In genomic region chr4:156070716-156071115, GRCm38 (mm10) we compare ENCODE assay signal across 13 mouse cellular contexts. TPM values are rescaled to one million over a fixed set of nuclear protein-coding genes. Genes with fewer than 3 reads are reported as not detected.
DNase-seq lines count a peak whose midpoint lies in the region; ATAC-seq and TF ChIP-seq lines count a peak whose summit lies in the region.
"Had no signal": no experiment of that assay in that cellular context is flagged by ENCODE, and none has a peak within 500 bp of the region (broad histone marks: within the 10 kb centered on the region; RNA-seq: fewer than 3 reads in every experiment).

No protein-coding gene starts in this region.

- no peak overlapping the region for H3K27ac ChIP-seq in kidney, embryonic 15.5 days
- H3K27ac ChIP-seq in thymus, adult 2 months (ENCODE audit: control insufficient read depth, insufficient read depth, low read length): peak overlapping the region; percentile 100
- peak overlapping the region; percentile 74 for H3K27ac ChIP-seq in embryonic facial prominence, embryonic 13.5 days
- peak overlapping the region; percentile 11; the same call in 1 of the 2 replicates for H3K27ac ChIP-seq in limb, embryonic 13.5 days
- H3K27ac ChIP-seq: liver, embryonic 15.5 days had no signal

- H3K9me3 ChIP-seq in kidney, embryonic 15.5 days (replicated peaks): no peaks in the 10 kb centered on the region
- H3K9me3 ChIP-seq in embryonic facial prominence, embryonic 13.5 days: no peaks in the 10 kb centered on the region
- H3K9me3 ChIP-seq in limb, embryonic 13.5 days: no peaks in the 10 kb centered on the region
- H3K9me3 ChIP-seq: liver, embryonic 15.5 days had no signal

- no peaks in the 10 kb centered on the region for H3K36me3 ChIP-seq in kidney, embryonic 15.5 days
- no peaks in the 10 kb centered on the region for H3K36me3 ChIP-seq in thymus, adult 2 months (ENCODE audit: control insufficient read depth, insufficient read depth, low read length)
- H3K36me3 ChIP-seq in embryonic facial prominence, embryonic 13.5 days: no peaks in the 10 kb centered on the region
- no peaks in the 10 kb centered on the region for H3K36me3 ChIP-seq in limb, embryonic 13.5 days
- H3K36me3 ChIP-seq: liver, embryonic 15.5 days had no signal

- 0 out of 2 replicates have a peak, but pooled peaks have one; percentile 25 for ATAC-seq in kidney, embryonic 15.5 days (replicated peaks; ENCODE audit: low FRiP score)
- peak; percentile 39; the same call in 1 of the 2 replicates for ATAC-seq in embryonic facial prominence, embryonic 13.5 days (ENCODE audit: insufficient number of reproducible peaks, insufficient read depth, low FRiP score, low TSS enrichment, low read depth)
- no peak for ATAC-seq in limb, embryonic 13.5 days (ENCODE audit: low FRiP score, low read depth)

- 59% methylated on average over 2 of the region's 2 CpGs for WGBS in kidney, embryonic 15.5 days
- 40% methylated on average over 2 of the region's 2 CpGs for WGBS in thymus, adult 2 months
- WGBS in embryonic facial prominence, embryonic 13.5 days: 31% methylated on average over 2 of the region's 2 CpGs
- 47% methylated on average over 2 of the region's 2 CpGs for WGBS in limb, embryonic 13.5 days

- no peak overlapping the region for H3K9ac ChIP-seq in kidney, embryonic 15.5 days
- H3K9ac ChIP-seq in embryonic facial prominence, embryonic 13.5 days: no peak overlapping the region
- peak overlapping the region; percentile 45; the same call in 1 of the 2 replicates for H3K9ac ChIP-seq in limb, embryonic 13.5 days
- H3K9ac ChIP-seq: liver, embryonic 15.5 days had no signal

- DNase-seq in kidney, adult 18-20 months: no peak
- no peak for DNase-seq in thymus, adult 2 months
- DNase-seq in thymus, postnatal 10 days (ENCODE audit: low spot score in 2 of 2): no peak
- DNase-seq in right cerebral cortex, postnatal 4 days: no peak
- no peak for DNase-seq in frontal cortex, postnatal 25 days (ENCODE audit: low spot score in 2 of 2)
- DNase-seq: adrenal gland, adult 8-10 months; cerebellum, adult 18-20 months; kidney, adult 2 months had no signal

- H3K4me3 ChIP-seq in kidney, embryonic 15.5 days (replicated peaks): no peak overlapping the region
- H3K4me3 ChIP-seq in thymus, adult 2 months (ENCODE audit: control insufficient read depth, insufficient read depth, low read length): no peak overlapping the region
- H3K4me3 ChIP-seq in embryonic facial prominence, embryonic 13.5 days: no peak overlapping the region
- no peak overlapping the region for H3K4me3 ChIP-seq in limb, embryonic 13.5 days
- H3K4me3 ChIP-seq: liver, embryonic 15.5 days; myocyte had no signal

- TF ChIP-seq CTCF in thymus, adult 2 months (IDR thresholded peaks at IDR 0.05; ENCODE audit: borderline replicate concordance, control insufficient read depth, extremely low read depth, insufficient read depth, low read length, poor library complexity): no peak

- peaks cover 23% of the 10 kb centered on the region for H3K4me1 ChIP-seq in kidney, embryonic 15.5 days
- H3K4me1 ChIP-seq in thymus, adult 2 months (replicated peaks; ENCODE audit: control insufficient read depth, insufficient read depth, low read length): peaks cover 43% of the 10 kb centered on the region
- H3K4me1 ChIP-seq in embryonic facial prominence, embryonic 13.5 days: peaks cover 14% of the 10 kb centered on the region
- H3K4me1 ChIP-seq in limb, embryonic 13.5 days: peaks cover 21% of the 10 kb centered on the region
- H3K4me1 ChIP-seq: liver, embryonic 15.5 days had no signal

- H3K4me2 ChIP-seq in kidney, embryonic 15.5 days: no peak overlapping the region
- no peak overlapping the region for H3K4me2 ChIP-seq in embryonic facial prominence, embryonic 13.5 days
- H3K4me2 ChIP-seq in limb, embryonic 13.5 days (replicated peaks): no peak overlapping the region
- H3K4me2 ChIP-seq: liver, embryonic 15.5 days had no signal

- TF ChIP-seq POLR2A in thymus, adult 2 months (IDR thresholded peaks at IDR 0.05; ENCODE audit: control insufficient read depth, extremely low read depth, insufficient read depth, low read length, poor library complexity): peak; percentile 7; the same call in 1 of the 2 replicates

- no peaks in the 10 kb centered on the region for H3K27me3 ChIP-seq in kidney, embryonic 15.5 days
- no peaks in the 10 kb centered on the region for H3K27me3 ChIP-seq in thymus, adult 2 months (ENCODE audit: control insufficient read depth, insufficient read depth, low read length)
- no peaks in the 10 kb centered on the region for H3K27me3 ChIP-seq in embryonic facial prominence, embryonic 13.5 days
- no peaks in the 10 kb centered on the region for H3K27me3 ChIP-seq in limb, embryonic 13.5 days
- H3K27me3 ChIP-seq: liver, embryonic 15.5 days had no signal

RNA-seq across cellular contexts. Expression of gene Ttll10, which starts 11.5 kb away (rescaled TPM):
- 7.8 TPM in 2 replicates for polyA plus RNA-seq in kidney, embryonic 15.5 days (2015; fragmentation: Nextera tagmentation; extraction: Ambion mirVana)
- 2.4 and 3.5 TPM in 2 replicates for polyA plus RNA-seq in thymus, adult 2 months (2012; rRNA removed)
- polyA plus RNA-seq in embryonic facial prominence, embryonic 13.5 days (2015; fragmentation: Nextera tagmentation; extraction: Ambion mirVana): 2.0 and 2.7 TPM in 2 replicates
- 0.70 and 1.1 TPM in 2 replicates for polyA plus RNA-seq in limb, embryonic 13.5 days (2015; fragmentation: Nextera tagmentation; extraction: Ambion mirVana)
- polyA plus RNA-seq: myocyte had no signal

RNA-seq across cellular contexts. Expression of gene 9430015G10Rik, which starts 39.1 kb away (rescaled TPM):
- 39.4 and 42.8 TPM in 2 replicates for polyA plus RNA-seq in kidney, embryonic 15.5 days (2015; fragmentation: Nextera tagmentation; extraction: Ambion mirVana)
- polyA plus RNA-seq in thymus, adult 2 months (2012; rRNA removed): 89.1 and 93.3 TPM in 2 replicates
- polyA plus RNA-seq in embryonic facial prominence, embryonic 13.5 days (2015; fragmentation: Nextera tagmentation; extraction: Ambion mirVana): 40.3 and 43.8 TPM in 2 replicates
- 45.2 and 48.7 TPM in 2 replicates for polyA plus RNA-seq in limb, embryonic 13.5 days (2015; fragmentation: Nextera tagmentation; extraction: Ambion mirVana)

RNA-seq across cellular contexts. Expression of gene Tnfrsf18, which starts 44.8 kb away (rescaled TPM):
- polyA plus RNA-seq in kidney, embryonic 15.5 days (2015; fragmentation: Nextera tagmentation; extraction: Ambion mirVana): 1.7 and 2.4 TPM in 2 replicates
- 82.1 and 85.2 TPM in 2 replicates for polyA plus RNA-seq in thymus, adult 2 months (2012; rRNA removed)
- 3.0 and 4.1 TPM in 2 replicates for polyA plus RNA-seq in embryonic facial prominence, embryonic 13.5 days (2015; fragmentation: Nextera tagmentation; extraction: Ambion mirVana)
- polyA plus RNA-seq in limb, embryonic 13.5 days (2015; fragmentation: Nextera tagmentation; extraction: Ambion mirVana): 2.8 and 2.9 TPM in 2 replicates

RNA-seq across cellular contexts. Expression of gene Tnfrsf4, which starts 57.1 kb away (rescaled TPM):
- 0.72 and 0.78 TPM in 2 replicates for polyA plus RNA-seq in kidney, embryonic 15.5 days (2015; fragmentation: Nextera tagmentation; extraction: Ambion mirVana)
- polyA plus RNA-seq in thymus, adult 2 months (2012; rRNA removed): 68.9 and 81.3 TPM in 2 replicates
- polyA plus RNA-seq in embryonic facial prominence, embryonic 13.5 days (2015; fragmentation: Nextera tagmentation; extraction: Ambion mirVana): 1.3 TPM in 1 of 2 replicates, not detected in the other
- polyA plus RNA-seq in limb, embryonic 13.5 days (2015; fragmentation: Nextera tagmentation; extraction: Ambion mirVana): 0.80 and 0.85 TPM in 2 replicates

RNA-seq across cellular contexts. Expression of gene Rnf223, which starts 59.6 kb away (rescaled TPM):
- 0.14 and 0.34 TPM in 2 replicates for polyA plus RNA-seq in kidney, embryonic 15.5 days (2015; fragmentation: Nextera tagmentation; extraction: Ambion mirVana)
- polyA plus RNA-seq in thymus, adult 2 months (2012; rRNA removed): 2.9 and 3.5 TPM in 2 replicates
- polyA plus RNA-seq in embryonic facial prominence, embryonic 13.5 days (2015; fragmentation: Nextera tagmentation; extraction: Ambion mirVana): 0.30 and 0.40 TPM in 2 replicates
- polyA plus RNA-seq in limb, embryonic 13.5 days (2015; fragmentation: Nextera tagmentation; extraction: Ambion mirVana): 0.48 and 0.72 TPM in 2 replicates

Comparison
In these comparisons a context has a peak if more than half of its experiments do, and no peak if none do; other contexts are left out.
1. RNA of gene Tnfrsf18, which starts 44.8 kb away (polyA plus RNA-seq): 82.1 to 85.2 TPM in thymus, adult 2 months; 3.0 to 4.1 TPM in embryonic facial prominence, embryonic 13.5 days, 2.8 to 2.9 TPM in limb, embryonic 13.5 days and 1.7 to 2.4 TPM in kidney, embryonic 15.5 days; every median in the first group is over 10 times any median in the second.